Mouse (Mus musculus) stomach, embryonic 15.5 days (tissue): Measurements from ENCODE around the gene Ghdc. TPM values are rescaled to one million over a fixed set of nuclear protein-coding genes. Genes with fewer than 3 reads are reported as not detected.

Experiments used
- ATAC-seq: fragments of 200-750 bp; cut with Nextera tagmentation; 2 replicates; pipeline ENCODE4 v1.8.0; 2017; ENCODE audit warnings: low read depth, moderate number of reproducible peaks, moderate TSS enrichment; ENCODE audit not compliant: insufficient read depth, low FRiP score
- H3K27ac ChIP-seq: fragments of 300-500 bp; sonication (generic); 2 replicates; pipeline ENCODE4 v1.5.1; 2015; ENCODE audit warnings: mild to moderate bottlenecking, inconsistent platforms
- H3K27me3 ChIP-seq: fragments of 300-500 bp; sonication (generic); replicated peaks from 2 replicates; pipeline ENCODE4 v1.6.1; 2015; ENCODE audit warnings: inconsistent platforms
- H3K36me3 ChIP-seq: fragments of 300-500 bp; sonication (generic); 2 replicates; pipeline ENCODE4 v1.6.1; 2015; ENCODE audit warnings: inconsistent platforms
- H3K4me1 ChIP-seq: fragments of 300-500 bp; sonication (generic); 2 replicates; pipeline ENCODE4 v1.6.1; 2015; ENCODE audit warnings: inconsistent platforms
- H3K4me2 ChIP-seq: fragments of 300-500 bp; sonication (generic); 2 replicates; pipeline ENCODE4 v1.6.1; 2015; ENCODE audit warnings: mild to moderate bottlenecking, inconsistent platforms
- H3K4me3 ChIP-seq: fragments of 300-500 bp; sonication (generic); replicated peaks from 2 replicates; pipeline ENCODE4 v1.5.1; 2015; ENCODE audit warnings: inconsistent platforms
- H3K9ac ChIP-seq: fragments of 300-500 bp; sonication (generic); 2 replicates; pipeline ENCODE4 v1.6.1; 2015; ENCODE audit warnings: inconsistent platforms
- H3K9me3 ChIP-seq: fragments of 300-500 bp; sonication (generic); 2 replicates; pipeline ENCODE4 v1.6.1; 2016; ENCODE audit warnings: inconsistent platforms
- WGBS: fragments of 180-500 bp; shearing (Covaris S2); methylation state at CpG from one replicate; pipeline ENCODE4 v1.1.7; 2015; 5-methylcytosine and 5-hydroxymethylcytosine counted together
- polyA plus RNA-seq: library from polyadenylated mRNA; unstranded; fragments of >200 nt; fragmentation: Nextera tagmentation; extraction: Ambion mirVana; gene quantifications from 2 replicates; pipeline ENCODE4 v1.2.1, GENCODE M21; 2015

Gene Ghdc
- polyA plus RNA-seq, 1 experiment from 2014 or later: 5.5 TPM

GRCm38 (mm10) chr11:100758707-100759610 is 11.8 kb downstream of the Ghdc start:
- Histone ChIP-seq H3K9ac (no peak overlapping the region), H3K36me3 (no peaks in the 10 kb centered on the region), H3K27ac (no peak overlapping the region), H3K27me3 (peaks cover 23% of the 10 kb centered on the region), H3K9me3 (no peaks in the 10 kb centered on the region), H3K4me3 (peak overlapping the region; percentile 32), H3K4me2 (peak overlapping the region; percentile 67), H3K4me1 (peaks cover 10% of the 10 kb centered on the region)
- no peak for ATAC-seq
- WGBS: 2% methylated on average over 34 of the region's 35 CpGs

DNA sequence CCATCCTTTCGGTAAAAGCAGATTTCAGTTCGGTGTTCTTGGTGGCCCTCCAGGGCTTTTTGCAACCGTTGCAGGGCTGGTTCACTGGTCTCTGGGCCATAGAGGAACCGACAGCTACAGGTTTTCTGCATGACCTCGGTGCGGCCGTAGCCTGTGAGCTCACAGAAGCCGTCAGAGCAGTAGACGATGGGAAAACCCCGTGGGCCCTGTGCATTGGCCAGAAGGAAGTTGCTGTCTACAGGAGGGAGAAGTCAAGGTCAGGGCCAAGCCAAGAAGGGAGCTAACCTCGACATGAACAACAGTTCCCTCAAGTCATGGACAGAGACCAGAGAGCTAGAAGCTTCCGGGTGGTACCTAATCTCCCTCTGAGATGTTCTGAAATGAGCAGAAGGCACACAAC is 13.2 kb downstream of the Ghdc start:
- WGBS: 82% methylated on average over 12 of the region's 12 CpGs
- Histone ChIP-seq H3K9ac (no peak overlapping the region), H3K4me1 (peaks cover 10% of the 10 kb centered on the region), H3K27me3 (peaks cover 23% of the 10 kb centered on the region), H3K27ac (no peak overlapping the region), H3K4me2 (no peak overlapping the region), H3K9me3 (no peaks in the 10 kb centered on the region), H3K36me3 (no peaks in the 10 kb centered on the region), H3K4me3 (no peak overlapping the region)
- ATAC-seq: no peak

DNA sequence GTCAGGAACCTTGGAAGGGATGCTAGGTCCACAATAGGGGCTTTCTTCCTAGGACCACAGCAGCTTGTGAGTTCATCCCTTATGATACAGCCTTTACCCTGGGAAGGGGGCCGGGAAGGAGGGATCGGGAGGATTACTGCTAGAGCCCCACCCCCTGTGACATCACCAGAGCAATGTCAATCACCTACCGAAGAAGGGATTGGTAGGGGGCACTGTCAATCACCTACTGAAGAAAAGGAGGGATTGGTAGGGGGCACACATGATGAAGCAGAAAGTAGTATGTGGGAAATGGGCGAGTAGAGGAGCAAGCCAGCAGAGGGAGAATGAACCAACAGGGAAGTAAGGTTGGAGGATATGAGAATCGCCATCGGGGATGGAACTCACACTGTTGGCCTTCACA is 14.3 kb downstream of the Ghdc start:
- H3K9ac ChIP-seq: no peak overlapping the region
- H3K27ac ChIP-seq: no peak overlapping the region
- H3K27me3 ChIP-seq: peaks cover 23% of the 10 kb centered on the region
- no peaks in the 10 kb centered on the region for H3K9me3 ChIP-seq
- H3K36me3 ChIP-seq: no peaks in the 10 kb centered on the region
- WGBS: 55% methylated on average over 6 of the region's 6 CpGs
- no peak overlapping the region for H3K4me2 ChIP-seq
- H3K4me3 ChIP-seq: no peak overlapping the region
- H3K4me1 ChIP-seq: peaks cover 10% of the 10 kb centered on the region
- ATAC-seq: no peak

GRCm38 (mm10) chr11:100754693-100755057 is 16.1 kb downstream of the Ghdc start:
- Histone ChIP-seq H3K36me3 (no peaks in the 10 kb centered on the region), H3K27ac (no peak overlapping the region), H3K27me3 (peaks cover 23% of the 10 kb centered on the region), H3K4me3 (no peak overlapping the region), H3K4me1 (peaks cover 8% of the 10 kb centered on the region), H3K4me2 (no peak overlapping the region), H3K9me3 (no peaks in the 10 kb centered on the region), H3K9ac (no peak overlapping the region)
- WGBS: 89% methylated on average over 3 of the region's 3 CpGs
- ATAC-seq: no peak

GRCm38 (mm10) chr11:100754021-100754692 is 16.6 kb downstream of the Ghdc start:
- ATAC-seq: no peak
- H3K4me3 ChIP-seq: no peak overlapping the region
- H3K27me3 ChIP-seq: peaks cover 23% of the 10 kb centered on the region
- no peak overlapping the region for H3K9ac ChIP-seq
- no peak overlapping the region for H3K4me2 ChIP-seq
- H3K4me1 ChIP-seq: peaks cover 3% of the 10 kb centered on the region
- no peaks in the 10 kb centered on the region for H3K9me3 ChIP-seq
- H3K36me3 ChIP-seq: no peaks in the 10 kb centered on the region
- H3K27ac ChIP-seq: no peak overlapping the region
- 80% methylated on average over 9 of the region's 12 CpGs for WGBS

DNA sequence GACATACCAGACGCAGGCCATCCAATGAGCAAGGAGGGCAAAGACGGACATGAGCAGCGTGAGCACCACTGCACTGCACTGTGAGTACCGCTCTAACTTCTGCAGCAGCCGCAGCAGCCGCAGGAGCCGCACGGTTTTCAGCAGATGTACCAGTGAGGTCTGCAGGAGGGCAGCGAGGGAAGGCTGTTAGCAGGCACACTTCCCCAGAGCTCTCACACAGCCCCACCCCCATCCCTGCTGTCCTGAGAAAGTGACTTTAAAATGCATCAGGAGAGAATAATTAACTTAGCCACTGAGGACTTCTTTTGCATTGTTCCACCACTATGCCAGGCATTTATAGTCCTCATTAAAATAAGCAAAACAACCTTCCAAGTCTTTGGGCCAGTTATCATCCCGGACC is 18.5 kb downstream of the Ghdc start:
- peaks cover 21% of the 10 kb centered on the region; the same call in 1 of the 2 replicates for H3K27me3 ChIP-seq
- no peaks in the 10 kb centered on the region for H3K4me1 ChIP-seq
- WGBS: 33% methylated on average over 10 of the region's 10 CpGs
- no peak overlapping the region for H3K4me2 ChIP-seq
- no peak overlapping the region for H3K4me3 ChIP-seq
- no peak for ATAC-seq
- no peak overlapping the region for H3K27ac ChIP-seq
- no peaks in the 10 kb centered on the region for H3K36me3 ChIP-seq
- no peak overlapping the region for H3K9ac ChIP-seq
- no peaks in the 10 kb centered on the region for H3K9me3 ChIP-seq

- H3K4me2 ChIP-seq: no peak overlapping the region
Measured at GRCm38 (mm10) chr11:100750127-100750526, 20.6 kb downstream of the Ghdc start.

DNA sequence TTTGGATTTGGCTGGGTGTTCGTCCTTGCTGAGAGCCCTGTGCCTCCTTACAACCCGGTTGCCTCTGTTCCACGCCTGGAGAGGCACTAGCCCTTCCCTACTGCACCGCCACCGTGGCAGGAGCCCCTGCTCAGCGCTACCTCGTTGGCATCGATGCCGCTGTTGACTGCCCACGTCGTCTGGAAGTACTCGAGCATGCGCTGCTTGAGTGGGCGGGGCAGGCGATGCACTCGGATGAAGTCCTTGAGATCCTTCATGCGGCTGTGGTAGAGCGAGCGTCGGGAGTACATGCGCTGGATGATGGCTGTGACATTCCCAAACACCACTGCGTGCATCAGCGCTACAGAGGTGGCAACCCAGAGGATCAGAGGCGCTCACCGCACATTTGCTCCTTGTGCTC is 21.3 kb downstream of the Ghdc start:
- peaks cover 21% of the 10 kb centered on the region; the same call in 1 of the 2 replicates for H3K27me3 ChIP-seq
- no peaks in the 10 kb centered on the region for H3K36me3 ChIP-seq
- H3K27ac ChIP-seq: no peak overlapping the region
- H3K4me2 ChIP-seq: no peak overlapping the region
- no peak for ATAC-seq
- H3K9me3 ChIP-seq: no peaks in the 10 kb centered on the region
- H3K4me1 ChIP-seq: no peaks in the 10 kb centered on the region
- no peak overlapping the region for H3K4me3 ChIP-seq
- 40% methylated on average over 25 of the region's 25 CpGs for WGBS
- no peak overlapping the region for H3K9ac ChIP-seq

More at GRCm38 (mm10) chr11:100750127-100750526, 20.6 kb downstream of the Ghdc start:
- Histone ChIP-seq H3K9ac (no peak overlapping the region), H3K9me3 (no peaks in the 10 kb centered on the region), H3K36me3 (no peaks in the 10 kb centered on the region), H3K27ac (no peak overlapping the region), H3K27me3 (peaks cover 21% of the 10 kb centered on the region; the same call in 1 of the 2 replicates), H3K4me3 (no peak overlapping the region), H3K4me1 (no peaks in the 10 kb centered on the region)
- ATAC-seq: no peak
- WGBS: 79% methylated on average over 16 of the region's 16 CpGs

- H3K4me1 ChIP-seq: no peaks in the 10 kb centered on the region
- H3K27ac ChIP-seq: no peak overlapping the region
- no peak overlapping the region for H3K4me3 ChIP-seq
- no peak overlapping the region for H3K9ac ChIP-seq
- H3K4me2 ChIP-seq: no peak overlapping the region
- H3K27me3 ChIP-seq: peaks cover 21% of the 10 kb centered on the region; the same call in 1 of the 2 replicates
- 62% methylated on average over 4 of the region's 4 CpGs for WGBS
- no peaks in the 10 kb centered on the region for H3K9me3 ChIP-seq
- ATAC-seq: no peak
- H3K36me3 ChIP-seq: no peaks in the 10 kb centered on the region
Measured at GRCm38 (mm10) chr11:100748620-100749019, 22.1 kb downstream of the Ghdc start.

- H3K9ac ChIP-seq: no peak overlapping the region
- no peak overlapping the region for H3K4me2 ChIP-seq
- no peak overlapping the region for H3K4me3 ChIP-seq
- no peak overlapping the region for H3K27ac ChIP-seq
- H3K4me1 ChIP-seq: no peaks in the 10 kb centered on the region
- H3K36me3 ChIP-seq: no peaks in the 10 kb centered on the region
- ATAC-seq: no peak
- peaks cover 21% of the 10 kb centered on the region; the same call in 1 of the 2 replicates for H3K27me3 ChIP-seq
- H3K9me3 ChIP-seq: no peaks in the 10 kb centered on the region
- 65% methylated on average over 5 of the region's 5 CpGs for WGBS
Measured at GRCm38 (mm10) chr11:100747114-100747513, 23.6 kb downstream of the Ghdc start.

DNA sequence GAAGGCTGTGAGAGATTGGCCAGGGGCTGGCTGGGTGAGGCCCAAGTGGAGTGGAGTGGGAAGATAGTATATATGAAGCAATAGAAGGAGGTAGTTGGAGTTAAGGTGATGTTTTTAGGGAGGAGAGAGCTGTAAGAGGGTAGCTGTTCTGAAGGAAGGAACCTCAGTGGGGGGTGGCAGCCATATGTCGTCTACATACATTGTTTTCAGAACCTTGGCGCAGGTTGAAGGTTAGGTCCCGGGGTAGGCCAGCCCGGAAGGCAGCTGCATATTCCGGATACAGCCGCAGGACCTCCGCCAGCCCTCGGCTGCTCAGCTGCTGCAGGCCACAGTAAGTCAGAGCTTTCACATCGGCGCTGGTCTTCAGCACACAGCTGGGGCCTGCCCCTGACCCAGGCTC is 24.2 kb downstream of the Ghdc start:
- Histone ChIP-seq H3K27ac (no peak overlapping the region), H3K9ac (no peak overlapping the region), H3K4me1 (no peaks in the 10 kb centered on the region), H3K9me3 (no peaks in the 10 kb centered on the region), H3K27me3 (peaks cover 21% of the 10 kb centered on the region; the same call in 1 of the 2 replicates), H3K4me2 (no peak overlapping the region), H3K36me3 (no peaks in the 10 kb centered on the region), H3K4me3 (no peak overlapping the region)
- no peak for ATAC-seq
- 80% methylated on average over 10 of the region's 10 CpGs for WGBS

GRCm38 (mm10) chr11:100745085-100745484 is 25.7 kb downstream of the Ghdc start:
- Histone ChIP-seq H3K27me3 (peaks cover 19% of the 10 kb centered on the region; the same call in 1 of the 2 replicates), H3K27ac (no peak overlapping the region), H3K36me3 (no peaks in the 10 kb centered on the region), H3K4me2 (no peak overlapping the region), H3K9me3 (no peaks in the 10 kb centered on the region), H3K4me1 (no peaks in the 10 kb centered on the region), H3K4me3 (no peak overlapping the region), H3K9ac (no peak overlapping the region)
- 13% methylated on average over 6 of the region's 6 CpGs for WGBS
- ATAC-seq: no peak
